Mouse (Mus musculus) liver, adult (tissue): Measurements from ENCODE around the gene Vmn1r29.

Experiments used
- GATA4 ChIP-seq: IDR thresholded peaks from 2 replicates; pipeline ENCODE4 v1.6.1; 2014; ENCODE audit warnings: mild to moderate bottlenecking, low read length; ENCODE audit not compliant: insufficient replicate concordance

Gene Vmn1r29

GRCm38 (mm10) chr6:58301249-58301648 is at the start of gene Vmn1r29:
TSS of gene Vmn1r29 (plus strand) at chr6:58301549.
- TF ChIP-seq GATA4: no peak

GRCm38 (mm10) chr6:58261737-58262136 is 39.6 kb upstream of the Vmn1r29 start, which contains the start of gene Vmn1r28:
TSS of gene Vmn1r28 (plus strand) at chr6:58262037.
- no peak for TF ChIP-seq GATA4

GRCm38 (mm10) chr6:58292201-58292600 is 9.1 kb upstream of the Vmn1r29 start:
- no peak for TF ChIP-seq GATA4
